Mouse (Mus musculus) thymus, postnatal 10 days (tissue): Measurements from ENCODE around the gene Cep95.
"Not testable (repeated sequence)": the region's sequence is repeated elsewhere in the genome, so short reads cannot be mapped to it uniquely, and the experiment has no call there.

Experiments
- DNase-seq, 2 experiments: peaks; one replicate each; pipeline ENCODE4 v3.0.0; 2021; ENCODE audit warnings: low spot score in 2 of 2

Gene Cep95

DNA sequence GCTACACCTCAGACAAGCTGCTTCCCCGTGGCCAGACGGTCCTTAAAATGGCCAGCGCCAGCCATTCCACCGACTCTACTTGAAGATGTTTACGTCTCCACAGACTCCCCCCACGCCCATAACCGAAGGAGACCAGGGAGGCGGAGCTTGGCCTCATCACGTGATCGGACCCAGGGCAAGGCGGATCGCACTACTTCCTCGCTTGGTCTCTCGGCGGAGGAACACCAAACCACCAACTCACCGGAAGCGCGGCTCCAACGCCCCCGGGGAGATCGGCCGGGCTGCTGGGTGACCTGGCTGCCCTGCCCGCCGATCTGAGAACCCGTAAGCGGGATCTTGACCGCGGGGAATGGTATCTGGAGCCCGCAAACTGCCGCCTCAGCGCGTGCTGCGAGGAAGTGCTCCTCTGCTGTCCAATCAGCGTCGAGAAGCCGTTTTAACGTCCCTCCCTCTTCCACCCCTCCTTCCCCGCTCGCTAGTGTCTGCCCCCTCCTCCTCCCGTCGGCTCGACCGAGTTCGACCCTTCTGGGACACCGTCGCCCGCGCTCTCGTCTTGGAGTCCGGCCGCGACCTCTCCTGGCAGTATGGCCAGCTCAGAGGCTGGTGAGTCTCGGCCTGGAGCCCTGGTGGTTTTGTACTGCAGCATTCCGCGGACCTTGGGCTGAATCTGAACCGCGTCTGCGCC is at the start of gene Cep95, which contains the start of gene Ddx5:
Gene Cep95, plus strand, starts transcription at position 478 of the 685 bp plus-strand sequence.
Gene Ddx5, minus strand, starts transcription at position 411 of the 685 bp plus-strand sequence.
- peak; percentile 97 to 99 for DNase-seq

DNA sequence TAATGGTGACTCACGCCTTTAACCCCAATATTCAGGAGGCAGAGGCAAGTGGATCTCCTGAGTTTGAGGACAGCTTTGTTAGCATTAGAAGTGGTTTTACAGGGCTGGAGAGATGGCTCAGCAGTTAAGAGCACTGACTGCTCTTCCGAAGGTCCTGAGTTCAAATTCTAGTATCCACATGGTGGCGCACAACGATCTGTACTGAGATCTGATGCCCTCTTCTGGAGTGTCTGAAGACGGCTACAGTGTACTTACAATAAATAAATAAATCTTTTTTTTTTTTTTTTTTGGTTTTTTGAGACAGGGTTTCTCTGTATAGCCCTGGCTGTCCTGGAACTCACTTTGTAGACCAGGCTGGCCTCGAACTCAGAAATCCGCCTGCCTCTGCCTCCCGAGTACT is 48.3 kb upstream of the Cep95 start:
- not testable (repeated sequence) for DNase-seq

DNA sequence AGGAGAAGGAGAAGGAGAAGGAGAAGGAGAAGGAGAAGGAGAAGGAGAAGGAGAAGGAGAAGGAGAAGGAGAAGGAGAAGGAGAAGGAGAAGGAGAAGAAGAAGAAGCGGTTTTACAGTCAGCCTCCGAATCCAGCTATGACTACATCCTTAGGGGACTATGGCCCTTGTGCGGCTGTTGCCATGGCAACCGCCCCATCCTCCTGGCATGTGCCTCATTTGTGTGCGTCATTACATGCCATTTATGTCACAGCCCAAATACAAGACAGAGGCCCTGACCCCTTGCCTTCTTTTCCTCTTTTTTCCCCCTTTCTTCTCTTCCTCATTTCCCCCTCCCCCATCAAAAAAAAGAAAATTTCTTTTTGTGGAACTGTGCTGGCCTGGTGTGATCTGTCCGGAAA is 47.8 kb upstream of the Cep95 start:
- no peak for DNase-seq

DNA sequence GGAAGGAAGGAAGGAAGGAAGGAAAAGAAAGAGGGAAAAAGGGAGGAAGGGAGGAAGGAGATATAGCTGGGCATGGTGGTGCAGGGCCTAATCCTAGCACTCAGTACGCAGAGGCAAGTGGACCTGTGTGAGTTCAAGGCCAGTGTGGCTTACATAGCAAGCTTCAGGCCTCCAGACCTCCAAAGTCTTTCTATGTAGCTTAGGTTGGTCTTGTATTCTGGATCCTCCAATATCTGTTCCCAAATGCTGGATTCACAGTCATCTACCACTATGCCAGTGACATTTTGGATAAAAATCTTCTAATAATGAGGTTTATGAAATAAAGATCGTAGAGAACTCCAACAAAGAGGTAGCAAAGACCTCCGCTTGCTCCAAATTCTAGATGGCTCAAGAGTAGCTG is 47.2 kb upstream of the Cep95 start:
- DNase-seq = no peak

DNA sequence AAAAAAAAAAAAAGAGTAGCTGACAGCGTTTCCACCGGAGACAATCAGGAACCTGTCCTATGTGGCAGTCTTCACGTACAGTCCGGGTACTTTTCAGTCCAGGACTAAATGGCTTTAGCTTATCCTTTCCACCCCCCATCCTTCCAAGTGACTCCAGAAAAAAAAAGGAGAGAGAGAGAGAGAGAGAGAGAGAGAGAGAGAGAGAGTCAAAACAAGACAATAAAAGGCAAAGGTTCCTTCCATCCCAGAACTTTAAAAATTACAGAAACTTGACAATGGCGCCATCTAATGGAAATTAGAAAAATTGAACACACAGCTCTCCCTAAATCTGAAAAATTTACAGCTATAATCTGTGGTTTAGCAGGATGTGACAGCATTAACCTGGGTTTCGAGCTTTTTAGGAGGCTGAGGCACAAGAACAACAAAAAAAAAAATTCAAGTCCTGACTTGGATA is 46.6 kb upstream of the Cep95 start:
- DNase-seq = no peak

DNA sequence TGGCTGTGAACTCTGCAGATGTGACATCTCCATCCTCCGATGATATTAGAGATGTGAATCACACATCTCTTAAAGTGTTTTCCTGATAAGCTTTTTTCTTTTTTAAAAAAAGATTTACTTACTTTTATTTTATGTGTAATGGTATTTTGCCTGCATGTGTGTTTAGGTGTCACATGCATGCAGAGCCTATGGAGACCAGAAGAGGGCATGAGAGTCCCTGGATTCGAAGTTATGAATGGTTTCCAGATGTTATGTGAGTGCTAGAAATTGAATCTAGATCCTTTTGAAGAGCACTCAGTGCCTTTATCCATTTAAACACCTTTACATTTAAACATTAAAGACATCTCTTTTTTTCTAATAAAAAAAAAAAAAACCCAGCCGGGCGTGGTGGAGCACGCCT is 44.1 kb upstream of the Cep95 start:
- DNase-seq = no peak

DNA sequence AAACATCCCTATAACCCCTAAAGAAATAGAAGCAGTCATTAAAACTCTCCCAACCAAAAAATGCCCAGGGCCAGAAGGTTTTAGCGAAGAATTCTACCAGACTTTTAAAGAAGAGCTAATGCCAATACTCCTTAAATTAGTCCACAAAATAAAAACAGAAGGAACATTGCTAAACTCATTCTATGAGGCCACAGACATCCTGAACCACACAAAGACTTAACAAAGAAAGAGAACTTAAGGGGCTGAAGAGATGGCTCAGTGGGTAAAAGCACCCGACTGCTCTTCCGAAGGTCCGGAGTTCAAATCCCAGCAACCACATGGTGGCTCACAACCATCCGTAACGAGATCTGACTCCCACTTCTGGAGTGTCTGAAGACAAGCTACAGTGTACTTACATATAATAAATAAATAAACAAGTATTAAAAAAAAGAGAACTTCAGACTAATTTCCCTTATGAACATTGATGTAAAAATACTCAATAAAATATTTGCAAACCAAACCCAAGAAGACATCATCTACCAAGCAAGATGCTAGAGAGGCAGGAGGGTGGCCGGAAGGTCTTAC is 39.4 kb upstream of the Cep95 start:
- not testable (repeated sequence) for DNase-seq

DNA sequence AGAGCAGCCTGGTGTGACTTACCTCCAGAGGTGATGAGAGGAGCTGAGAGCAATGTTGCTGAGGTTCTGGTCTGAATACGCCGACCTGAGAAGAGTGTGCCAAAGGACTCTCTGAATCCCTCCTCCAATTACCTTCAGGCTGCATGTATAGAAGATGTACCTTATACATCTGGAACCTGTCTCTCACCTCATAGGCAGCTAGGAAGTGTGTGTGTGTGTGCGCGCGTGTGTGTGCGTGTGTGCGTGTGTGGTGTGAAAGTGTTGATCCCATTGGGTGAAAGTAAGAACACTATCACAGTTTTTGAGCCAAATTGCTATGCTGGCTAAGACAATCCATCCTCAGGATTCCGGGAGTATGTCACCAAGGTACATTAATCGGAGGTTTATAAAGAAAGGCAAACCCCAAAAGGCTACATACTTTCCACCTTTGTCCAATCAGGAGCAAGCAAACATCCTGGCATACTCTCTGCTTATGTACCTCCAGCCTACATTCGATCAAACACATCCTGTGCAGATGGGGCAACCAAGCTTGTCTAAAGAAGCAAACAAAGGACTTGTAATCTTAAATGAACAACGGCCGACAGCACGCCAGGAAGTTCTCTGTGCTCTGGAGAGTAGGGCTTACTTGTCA is 38.8 kb upstream of the Cep95 start, which contains the start of gene Pecam1:
Gene Pecam1, minus strand, starts transcription at position 508 of the 631 bp plus-strand sequence.
- peak; percentile 64 to 67 for DNase-seq

DNA sequence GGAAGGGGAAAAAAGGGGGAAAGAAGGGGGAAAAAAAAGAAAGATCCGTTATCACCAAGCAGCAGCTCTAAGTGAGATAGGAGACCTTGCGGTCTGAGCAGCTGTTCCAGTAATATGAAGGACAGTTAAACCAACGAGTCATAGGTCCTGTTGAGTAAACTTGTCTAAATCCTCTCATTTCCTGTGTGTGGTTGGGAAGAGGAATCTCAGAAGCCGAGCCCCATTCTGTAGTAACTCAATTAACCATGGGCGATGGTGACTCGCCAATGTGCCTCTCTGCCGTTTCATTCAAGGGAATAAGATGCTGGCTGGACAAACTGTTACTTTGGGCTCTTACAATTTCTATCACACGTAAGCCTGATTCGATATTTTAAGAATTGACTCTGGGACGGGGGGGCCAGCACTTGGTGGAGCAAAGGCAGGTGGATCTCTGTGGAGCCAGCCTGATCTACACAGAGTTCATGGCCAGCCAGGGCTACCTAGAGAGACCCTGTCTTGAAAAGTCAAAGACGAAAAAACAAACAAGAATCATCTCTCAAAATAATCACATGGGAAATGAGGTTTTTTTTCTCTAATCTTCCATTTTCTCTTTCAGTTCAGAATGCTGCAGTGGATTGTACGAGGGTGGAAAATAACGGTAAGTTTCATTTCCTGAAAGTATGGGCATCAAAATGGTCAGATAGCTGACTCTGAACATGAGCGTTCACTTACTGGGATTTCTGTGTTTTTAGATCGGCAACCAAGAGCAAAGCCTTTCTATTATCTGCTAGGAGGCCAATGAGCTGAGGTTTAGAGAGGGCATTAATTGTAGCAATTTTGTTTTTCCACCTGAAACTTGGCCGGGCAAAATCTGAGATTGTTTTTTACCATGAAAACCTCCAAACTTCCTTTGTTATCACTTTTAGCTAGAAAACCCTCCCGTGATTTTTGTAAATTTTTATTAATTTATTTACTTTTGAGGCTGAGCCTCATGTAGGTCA is 37.7 kb upstream of the Cep95 start, which contains the start of gene Milr1:
Gene Milr1, plus strand, starts transcription at position 188 of the 980 bp plus-strand sequence.
- DNase-seq = peak in 1 of 2 experiments; percentile 11

DNA sequence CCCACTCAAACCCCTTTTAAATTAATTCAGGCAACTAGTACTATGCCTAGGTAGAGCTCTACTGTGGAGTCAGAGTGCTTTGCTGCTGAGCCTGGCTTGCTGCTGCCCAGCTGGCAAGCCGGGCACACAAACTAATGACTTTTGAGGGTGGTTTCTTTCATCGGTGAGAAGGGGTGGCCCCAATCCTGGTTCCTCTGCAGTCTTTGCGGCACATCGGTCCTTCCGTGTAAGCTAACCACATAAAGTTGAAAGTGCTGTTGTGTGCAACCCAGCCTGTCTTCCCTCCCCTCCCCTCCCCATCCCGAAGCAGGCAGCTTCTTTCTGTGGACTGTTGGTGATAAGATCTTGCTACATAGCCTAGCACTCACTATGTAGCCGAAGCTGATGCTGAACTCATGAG is 36.9 kb upstream of the Cep95 start:
- DNase-seq = peak; percentile 48 to 49

DNA sequence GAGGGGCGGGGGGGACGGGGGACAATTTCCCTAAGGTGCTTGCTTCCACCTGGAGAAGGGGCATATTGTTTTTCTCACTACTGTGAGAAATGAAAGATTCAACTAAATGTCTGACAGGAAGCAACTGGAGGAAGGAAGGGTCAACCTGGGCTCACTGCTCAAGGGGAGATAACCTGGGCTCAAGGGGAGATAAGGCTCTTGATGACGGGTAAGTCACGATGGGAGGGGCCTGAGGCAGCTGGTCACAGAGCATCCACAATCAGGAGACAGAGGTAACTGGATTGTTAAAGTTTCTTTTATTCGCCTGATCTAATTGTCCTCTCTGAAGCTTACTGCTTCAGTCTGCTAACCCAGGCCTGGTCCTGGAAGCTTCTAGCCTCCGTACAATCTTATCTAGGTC is 35.7 kb upstream of the Cep95 start:
- DNase-seq = no peak

DNA sequence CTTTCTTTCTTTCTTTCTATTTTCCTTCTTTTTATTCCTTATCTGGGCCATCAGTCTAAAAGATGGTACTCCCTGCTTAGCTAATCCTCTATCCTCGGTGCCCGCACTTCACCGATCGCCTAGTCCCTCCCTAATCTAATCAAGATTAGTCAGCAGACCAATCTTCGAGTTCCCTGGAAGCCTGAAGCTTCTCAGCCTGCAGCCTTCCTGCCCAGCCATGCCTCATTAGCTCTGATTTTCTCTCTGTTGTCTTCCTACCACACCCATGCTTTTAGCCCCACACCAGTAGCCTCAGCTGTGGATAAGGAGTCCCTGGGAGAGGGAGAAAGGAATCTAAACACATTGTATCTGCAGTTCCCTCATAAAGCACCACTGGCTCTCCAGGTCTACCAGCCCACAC is 33.5 kb upstream of the Cep95 start:
- no peak for DNase-seq

DNA sequence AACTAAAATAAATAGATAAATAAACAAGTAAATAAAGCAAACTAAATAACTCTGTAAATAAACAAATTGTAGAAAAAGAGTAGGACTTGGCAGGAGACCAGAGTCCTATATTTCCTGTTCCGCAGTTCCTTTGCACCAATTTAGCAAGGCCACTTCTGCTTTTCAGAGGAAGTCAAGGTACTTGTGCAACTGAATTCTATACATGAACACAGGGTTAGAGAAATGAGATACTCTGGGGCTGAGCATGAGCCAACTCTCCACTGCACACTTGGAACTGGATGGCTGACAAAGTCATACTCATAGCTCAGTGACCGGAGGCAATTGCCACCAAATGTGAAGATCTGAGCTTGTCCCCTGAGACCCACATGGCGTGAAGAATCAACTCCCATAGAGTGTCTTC is 30.0 kb upstream of the Cep95 start:
- no peak for DNase-seq

DNA sequence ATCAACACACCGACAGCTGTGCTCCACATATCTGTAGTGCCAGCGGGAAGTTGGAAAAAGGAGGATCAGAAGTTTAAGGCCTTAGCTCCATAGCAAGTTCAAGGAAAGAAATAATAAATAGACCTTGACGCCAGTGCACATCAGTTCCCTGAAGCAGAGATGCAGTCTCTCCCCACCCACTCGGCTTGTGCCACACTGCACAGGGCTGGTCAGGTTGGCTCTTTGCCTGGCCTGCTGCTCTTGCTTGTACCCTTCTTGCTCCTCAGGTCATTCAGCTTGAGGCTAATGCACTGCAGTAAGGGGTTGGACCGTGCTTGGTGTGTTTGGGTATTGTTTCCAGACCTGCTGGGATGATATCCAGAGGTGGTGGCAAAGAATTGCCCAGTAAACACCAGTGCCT is 28.5 kb upstream of the Cep95 start:
- DNase-seq = no peak

DNA sequence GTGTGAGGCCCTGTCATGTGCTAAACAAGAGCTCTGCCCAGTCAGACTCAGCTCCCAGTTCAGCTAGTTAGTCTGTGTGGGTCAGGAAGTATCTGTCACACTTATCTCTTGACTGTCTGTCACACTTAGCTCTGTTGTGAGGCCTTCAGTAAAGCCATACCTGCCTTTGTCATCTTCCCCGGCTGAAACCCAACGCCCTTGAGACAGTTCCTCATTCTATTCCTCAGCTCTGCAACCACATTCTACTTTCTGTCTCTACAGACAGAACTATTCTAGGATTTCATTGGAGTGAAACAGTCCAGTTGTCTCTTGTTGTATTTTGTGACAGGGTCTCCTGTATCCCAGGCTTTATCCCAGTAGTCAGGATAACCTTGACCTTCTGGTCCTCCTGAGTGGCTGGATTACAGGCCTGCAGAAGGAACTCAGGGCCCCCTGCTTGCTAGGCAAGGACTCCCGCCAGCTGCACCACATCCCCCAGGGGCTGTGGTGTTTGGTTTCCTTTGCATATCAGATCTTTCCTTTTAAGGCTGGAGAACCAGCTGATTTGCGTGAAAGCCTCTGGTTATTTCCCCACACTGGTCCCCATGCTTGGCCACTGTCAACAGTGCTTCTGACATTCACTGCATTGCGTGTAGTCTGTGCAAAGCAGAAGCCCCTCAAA is 26.8 kb upstream of the Cep95 start:
- peak; percentile 31 to 32 for DNase-seq

DNA sequence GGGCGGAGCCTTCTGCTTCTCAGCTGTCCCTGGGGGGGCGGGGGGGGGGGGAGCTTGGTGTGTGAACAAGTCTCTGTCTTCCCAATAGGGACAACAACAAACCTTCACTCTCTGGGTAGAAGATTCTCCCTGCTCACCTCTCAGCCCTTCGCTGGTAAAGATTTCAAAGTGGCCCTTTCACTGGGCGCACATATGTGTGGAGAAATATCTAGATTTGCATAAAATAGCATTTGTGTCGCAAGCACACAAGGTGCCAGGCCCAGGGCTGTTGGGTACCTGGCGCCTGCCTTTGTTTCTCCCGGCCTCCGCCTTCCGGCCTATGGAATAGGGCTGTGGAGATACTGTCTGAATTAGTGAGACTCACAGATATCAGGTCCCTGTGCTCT is 26.3 kb upstream of the Cep95 start:
- DNase-seq = no peak

DNA sequence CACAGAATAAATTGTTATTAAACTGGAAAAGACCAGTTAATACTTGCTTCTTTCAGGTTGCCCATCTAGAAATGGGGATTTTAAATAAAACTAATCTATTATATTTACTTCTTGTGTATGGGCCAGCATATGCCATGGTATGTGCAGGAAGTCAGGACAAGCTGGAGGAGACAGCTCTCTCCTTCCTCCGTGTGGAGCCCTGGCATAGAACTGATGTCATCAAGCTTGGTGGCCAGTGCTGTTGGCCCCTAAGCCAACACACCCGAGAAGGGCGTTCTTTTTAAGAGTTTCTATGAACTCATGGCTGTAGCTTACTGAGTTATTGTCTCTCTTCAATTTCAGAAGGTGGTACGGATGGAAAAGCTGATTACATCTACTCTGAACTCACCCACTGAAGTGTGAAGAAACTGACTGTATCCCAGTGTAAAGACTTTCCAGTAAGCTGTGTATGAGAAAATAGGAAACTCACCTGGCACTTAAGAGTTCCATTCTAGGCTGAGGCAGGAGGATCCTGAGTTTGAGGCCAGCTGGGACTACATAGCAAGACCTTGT is 22.4 kb upstream of the Cep95 start:
- DNase-seq = no peak

DNA sequence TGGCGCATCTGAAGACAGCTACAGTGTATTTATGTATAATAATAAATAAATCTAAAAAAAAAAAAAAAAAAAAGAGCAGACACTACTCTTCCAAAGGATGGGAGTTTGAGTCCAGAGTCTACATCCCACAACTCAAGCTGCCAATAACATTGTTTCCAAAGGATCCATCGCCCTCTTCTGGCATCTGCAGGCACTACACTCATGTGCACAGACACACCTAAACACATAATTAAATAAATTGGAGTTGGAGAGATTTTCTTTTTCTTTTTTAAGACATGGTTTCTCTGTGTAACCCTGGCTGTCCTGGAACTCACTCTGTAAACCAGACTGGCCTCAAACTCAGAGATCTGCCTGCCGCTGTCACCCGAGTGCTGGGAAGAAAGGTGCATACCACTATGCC is 21.5 kb upstream of the Cep95 start:
- no peak for DNase-seq

DNA sequence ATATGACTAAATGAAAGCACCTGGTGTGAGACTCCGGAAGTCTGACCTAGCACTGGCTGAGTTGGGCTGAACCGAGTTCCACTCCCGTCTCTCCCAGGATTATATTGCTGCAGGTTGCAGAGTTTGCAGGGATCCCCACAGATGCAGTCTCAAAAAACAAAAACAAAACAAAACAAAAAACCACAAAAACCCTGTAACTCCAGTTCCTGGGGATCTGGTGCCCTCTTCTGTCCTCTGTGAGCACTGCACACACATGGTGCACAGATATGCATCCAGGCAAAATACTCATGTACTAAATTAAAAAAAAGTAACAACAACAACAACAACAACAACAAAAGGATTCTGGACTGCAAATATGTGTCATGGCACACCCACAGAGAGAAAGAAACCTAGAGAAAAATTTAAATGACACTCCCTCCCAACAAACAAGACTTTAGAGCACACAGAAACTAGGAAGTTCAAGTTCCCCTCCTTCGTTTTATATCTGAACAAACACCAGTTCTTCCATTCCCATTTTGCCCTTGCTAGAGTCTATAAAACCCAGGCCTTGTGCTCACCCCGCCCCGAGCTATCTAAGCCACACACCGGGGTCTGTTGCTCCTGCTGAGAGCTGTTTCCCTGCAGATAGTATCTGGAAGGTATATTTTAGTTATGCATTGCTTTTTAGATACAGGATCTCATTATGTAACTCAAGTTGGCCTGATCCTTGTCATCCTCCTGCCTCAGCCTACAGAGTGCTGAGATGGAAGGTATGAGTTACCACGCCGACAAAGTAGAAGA is 18.7 kb upstream of the Cep95 start:
- DNase-seq = peak; percentile 32 to 62

DNA sequence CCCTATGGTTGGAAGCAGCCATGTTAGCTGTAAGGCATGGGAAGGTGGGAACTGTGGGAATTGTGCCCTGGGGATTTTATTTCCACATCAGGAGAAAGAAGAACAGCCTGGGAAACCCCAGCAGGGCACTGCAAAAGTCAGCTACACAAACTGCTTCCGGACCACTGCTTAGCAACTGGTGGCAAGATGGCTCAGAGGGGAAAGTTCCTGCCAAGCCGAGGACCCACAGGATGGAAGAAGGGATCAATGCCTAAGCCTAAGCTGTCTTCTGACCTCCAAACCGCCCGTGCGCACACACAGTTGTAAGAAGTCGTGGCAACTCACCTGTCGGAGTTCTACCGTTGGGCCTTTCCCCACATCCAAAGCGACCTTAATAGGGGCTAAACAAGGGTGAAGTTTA is 16.0 kb upstream of the Cep95 start:
- DNase-seq = no peak
